Mouse (Mus musculus) thymus, postnatal 36 days (tissue): Measurements from ENCODE around the gene Tead2.
A peak's percentile ranks its signal among the peaks of the same experiment; 100 is the strongest.

ENCODE experiments used
- DNase-seq, 2 experiments: peaks; one replicate each; pipeline ENCODE4 v3.0.0; 2022; ENCODE audit warnings: mixed read lengths in 2 of 2

The Tead2 gene

GRCm38 (mm10) chr7:45192585-45193310 is 22.8 kb upstream of the Tead2 start:
- DNase-seq = no peak

- DNase-seq = no peak
Measured at GRCm38 (mm10) chr7:45193406-45193805, 22.1 kb upstream of the Tead2 start.

- no peak for DNase-seq
Measured at GRCm38 (mm10) chr7:45193871-45194785, 21.4 kb upstream of the Tead2 start.

- no peak for DNase-seq
Measured at GRCm38 (mm10) chr7:45195341-45196175, 20.0 kb upstream of the Tead2 start.

- DNase-seq = no peak
Measured at GRCm38 (mm10) chr7:45196176-45196535, 19.4 kb upstream of the Tead2 start.

- DNase-seq = no peak
Measured at GRCm38 (mm10) chr7:45196994-45197393, 18.6 kb upstream of the Tead2 start.

- DNase-seq = no peak
Measured at GRCm38 (mm10) chr7:45198435-45198834, 17.1 kb upstream of the Tead2 start.

- DNase-seq = no peak
Measured at GRCm38 (mm10) chr7:45198961-45199360, 16.6 kb upstream of the Tead2 start.

- DNase-seq = no peak
Measured at GRCm38 (mm10) chr7:45202654-45203053, 12.9 kb upstream of the Tead2 start.

GRCm38 (mm10) chr7:45204380-45205143 is 11.0 kb upstream of the Tead2 start, which contains the start of gene Ccdc155:
TSS of gene Ccdc155 (minus strand) at chr7:45204892.
- peak; percentile 90 to 95 for DNase-seq

- DNase-seq = no peak
Measured at GRCm38 (mm10) chr7:45208260-45208659, 7.3 kb upstream of the Tead2 start.

- no peak for DNase-seq
Measured at GRCm38 (mm10) chr7:45211070-45211469, 4.5 kb upstream of the Tead2 start.

- DNase-seq = no peak
Measured at GRCm38 (mm10) chr7:45211851-45212251, 3.7 kb upstream of the Tead2 start, which contains the start of gene Dkkl1. TSS of gene Dkkl1 (minus strand) at chr7:45212147.

GRCm38 (mm10) chr7:45212356-45212755 is 3.2 kb upstream of the Tead2 start:
- no peak for DNase-seq

- DNase-seq = no peak
Measured at GRCm38 (mm10) chr7:45213708-45214107, 1.8 kb upstream of the Tead2 start.

- DNase-seq = no peak
Measured at GRCm38 (mm10) chr7:45216442-45217183, 1.1 kb downstream of the Tead2 start.

GRCm38 (mm10) chr7:45221680-45222079 is 6.1 kb downstream of the Tead2 start:
- DNase-seq = no peak

GRCm38 (mm10) chr7:45224826-45225225 is 9.3 kb downstream of the Tead2 start:
- no peak for DNase-seq

GRCm38 (mm10) chr7:45226421-45226820 is 10.9 kb downstream of the Tead2 start:
- DNase-seq = no peak

- DNase-seq = no peak
Measured at GRCm38 (mm10) chr7:45228548-45228947, 13.0 kb downstream of the Tead2 start.

- no peak for DNase-seq
Measured at GRCm38 (mm10) chr7:45229046-45229445, 13.5 kb downstream of the Tead2 start.
